Mouse (Mus musculus): ENCODE data around the gene Atp11a. TPM values are rescaled to one million over a fixed set of nuclear protein-coding genes. Genes with fewer than 3 reads are reported as not detected.

Atp11a gene
- total RNA-seq, 2 experiments from 2014 or later = 50.1 to 52.6 TPM

GRCm38 (mm10) chr8:12801586-12801985 is 44.8 kb downstream of the Atp11a start:
- no peak for DNase-seq (ENCODE audit: extremely low spot score in 1 of 2, low spot score in 2 of 2)
- intact Hi-C loops (cut with DNase I) = no loop called here

- intact Hi-C loops (cut with DNase I) = no loop called here
- no peak for DNase-seq (ENCODE audit: extremely low spot score in 1 of 2, low spot score in 2 of 2)
These were observed 46.3 kb downstream of the Atp11a start for GRCm38 (mm10) chr8:12803121-12803520.

DNA sequence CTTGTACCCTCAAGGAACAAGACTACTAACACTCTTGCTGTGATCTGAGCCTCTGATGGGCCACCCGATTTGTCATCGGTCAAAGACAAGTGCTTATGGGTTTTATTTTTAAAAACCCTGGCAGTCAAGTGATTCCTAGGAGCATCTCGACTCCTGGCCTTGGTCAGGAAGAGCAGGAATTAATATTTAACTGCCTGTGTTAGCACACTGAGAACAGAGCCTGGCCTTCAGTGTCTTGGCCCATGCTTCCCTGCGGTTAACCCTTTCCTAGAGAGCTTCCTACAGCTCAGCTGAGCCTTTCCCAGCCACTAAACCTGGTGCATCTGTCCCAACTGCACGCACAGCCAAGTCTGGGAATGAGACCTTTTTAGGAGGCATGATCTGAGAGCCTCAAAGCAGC is 48.1 kb downstream of the Atp11a start:
- intact Hi-C loops (cut with DNase I) = no loop called here
- DNase-seq (ENCODE audit: extremely low spot score in 1 of 2, low spot score in 2 of 2) = no peak

DNA sequence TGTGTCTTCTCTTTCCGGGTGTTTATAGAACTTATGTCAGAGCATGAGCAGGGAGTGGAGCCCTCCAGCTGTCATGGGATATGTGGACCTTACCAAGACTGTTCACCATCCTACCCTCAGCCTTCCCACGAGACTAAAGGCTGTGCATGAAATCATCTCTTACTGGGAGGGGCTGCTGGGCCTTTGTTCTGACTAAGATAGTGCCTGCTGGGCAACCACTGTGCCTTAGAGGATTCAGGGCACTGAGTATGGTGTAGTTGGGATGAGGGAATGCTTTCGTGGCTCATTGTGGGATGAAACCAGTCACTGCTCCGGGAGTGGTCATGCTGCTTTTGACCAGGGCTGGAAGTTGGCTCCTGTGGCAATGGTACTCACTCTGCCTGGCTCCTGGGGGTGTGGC is 48.8 kb downstream of the Atp11a start:
- no peak for DNase-seq (ENCODE audit: extremely low spot score in 1 of 2, low spot score in 2 of 2)
- intact Hi-C loops (cut with DNase I) = no loop called here

GRCm38 (mm10) chr8:12808018-12808417 is 51.2 kb downstream of the Atp11a start:
- no peak for DNase-seq (ENCODE audit: extremely low spot score in 1 of 2, low spot score in 2 of 2)
- intact Hi-C loops (cut with DNase I) = no loop called here

GRCm38 (mm10) chr8:12809516-12809915 is 52.7 kb downstream of the Atp11a start:
- intact Hi-C loops (cut with DNase I) = no loop called here
- no peak for DNase-seq (ENCODE audit: extremely low spot score in 1 of 2, low spot score in 2 of 2)

DNA sequence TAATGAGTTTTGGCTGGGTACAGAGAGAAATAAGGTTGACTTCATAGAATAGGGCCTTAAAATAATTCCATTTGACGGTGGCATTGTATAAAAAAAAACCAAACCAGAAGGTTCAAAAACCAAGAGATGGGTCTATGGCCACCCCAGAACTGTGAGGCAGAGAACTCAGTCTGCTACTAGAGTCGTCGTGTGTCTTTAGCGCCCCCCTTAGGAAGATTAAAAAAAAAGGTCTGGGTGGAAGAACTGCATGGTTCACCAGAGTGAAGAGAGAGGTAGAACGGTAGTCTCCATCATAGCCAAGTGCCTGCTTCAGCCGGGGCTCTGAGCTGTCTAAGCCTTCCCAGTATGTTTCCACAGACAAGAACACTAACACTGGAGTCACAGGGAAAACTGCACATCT is 54.4 kb downstream of the Atp11a start:
- no peak for DNase-seq (ENCODE audit: extremely low spot score in 1 of 2, low spot score in 2 of 2)
- intact Hi-C loops (cut with DNase I) = no loop called here

GRCm38 (mm10) chr8:12816412-12816811 is 59.6 kb downstream of the Atp11a start:
- intact Hi-C loops (cut with DNase I) = loop anchor here (5.0 kb wide), 1 partner anchor 59 kb away; the partner anchor contains the start of gene Atp11a
- no peak for DNase-seq (ENCODE audit: extremely low spot score in 1 of 2, low spot score in 2 of 2)

DNA sequence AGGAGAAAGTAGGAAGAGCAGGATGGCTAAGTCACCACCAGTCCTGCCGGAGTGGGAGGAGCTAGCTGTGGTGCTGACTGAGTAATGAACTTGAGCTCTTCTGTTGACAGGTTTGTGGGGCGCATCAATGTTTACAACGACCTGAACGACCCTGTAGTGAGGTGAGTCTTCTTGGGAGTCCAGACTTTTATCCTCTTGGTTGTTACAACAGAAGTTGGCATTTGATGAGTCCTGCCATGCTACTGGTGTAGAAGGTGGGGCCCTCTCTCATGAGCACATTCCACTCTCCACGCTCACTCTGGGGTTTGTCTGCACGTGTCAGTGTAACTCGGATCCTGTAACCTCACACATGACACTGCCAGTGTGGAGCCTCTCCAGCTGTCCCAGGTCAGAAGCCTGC is 66.1 kb downstream of the Atp11a start:
- intact Hi-C loops (cut with DNase I) = no loop called here
- DNase-seq (ENCODE audit: extremely low spot score in 1 of 2, low spot score in 2 of 2) = no peak

DNA sequence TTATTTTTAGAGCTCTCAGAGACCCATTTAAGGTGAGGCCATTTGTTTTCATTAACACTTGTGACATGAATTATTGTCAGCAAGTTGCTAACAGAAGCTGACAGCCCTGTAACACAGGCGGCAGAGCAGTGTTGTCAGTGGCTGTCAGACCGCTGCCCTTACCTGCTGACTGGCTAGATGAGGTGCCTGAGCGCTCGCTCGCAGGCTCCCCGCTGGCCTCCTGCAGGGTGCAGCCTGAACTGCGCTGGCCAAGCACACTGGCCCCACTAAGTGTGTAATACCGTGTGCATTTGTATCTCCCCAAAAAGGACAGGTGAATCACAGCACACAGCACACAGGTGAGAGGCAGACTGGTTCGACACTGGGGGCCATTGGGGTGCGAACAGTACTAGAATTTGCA is 67.7 kb downstream of the Atp11a start:
- intact Hi-C loops (cut with DNase I) = no loop called here
- no peak for DNase-seq (ENCODE audit: extremely low spot score in 1 of 2, low spot score in 2 of 2)

DNA sequence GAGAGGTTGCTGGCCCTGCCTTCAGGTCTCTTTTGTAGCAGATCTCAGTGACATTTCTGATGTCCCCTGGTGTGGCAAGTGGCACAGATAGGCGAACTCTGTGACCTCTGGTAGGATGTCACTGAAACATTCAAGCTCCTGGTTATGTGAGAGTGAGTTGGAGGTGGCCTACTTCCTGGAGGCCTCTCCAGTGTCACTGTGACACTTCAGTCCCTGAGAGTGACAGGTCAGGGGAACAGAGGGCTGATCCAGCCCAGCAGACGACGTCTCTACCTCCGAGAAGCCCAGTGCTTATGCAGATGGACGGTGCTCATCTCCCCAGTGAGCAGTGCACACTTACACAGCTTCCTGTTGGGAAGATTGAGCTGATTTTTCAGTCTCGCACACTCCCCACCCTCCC is 68.4 kb downstream of the Atp11a start:
- no peak for DNase-seq (ENCODE audit: extremely low spot score in 1 of 2, low spot score in 2 of 2)
- intact Hi-C loops (cut with DNase I) = no loop called here

- no peak for DNase-seq (ENCODE audit: extremely low spot score in 1 of 2, low spot score in 2 of 2)
- intact Hi-C loops (cut with DNase I) = no loop called here
These were observed 68.9 kb downstream of the Atp11a start for GRCm38 (mm10) chr8:12825686-12826237.

DNA sequence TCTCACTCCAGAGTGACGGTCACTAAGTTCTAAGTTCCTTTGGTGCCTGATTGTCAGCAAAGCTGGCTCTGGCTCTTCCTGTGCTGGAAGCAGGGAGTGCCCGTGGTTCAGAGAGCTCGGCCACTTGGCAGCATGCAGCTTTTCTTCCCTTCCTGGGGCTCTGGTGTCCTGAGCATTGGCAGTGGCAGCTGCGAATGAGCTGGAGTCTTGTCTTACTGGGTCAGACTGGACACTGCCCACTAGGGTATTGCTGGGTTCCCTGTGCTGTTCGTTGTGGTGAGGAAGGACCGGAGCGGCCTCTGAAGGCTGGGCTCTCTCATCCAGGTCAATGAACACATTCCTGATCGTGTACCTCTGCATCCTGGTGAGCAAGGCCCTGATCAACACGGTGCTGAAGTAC is 70.3 kb downstream of the Atp11a start:
- no peak for DNase-seq (ENCODE audit: extremely low spot score in 1 of 2, low spot score in 2 of 2)
- intact Hi-C loops (cut with DNase I) = no loop called here

DNA sequence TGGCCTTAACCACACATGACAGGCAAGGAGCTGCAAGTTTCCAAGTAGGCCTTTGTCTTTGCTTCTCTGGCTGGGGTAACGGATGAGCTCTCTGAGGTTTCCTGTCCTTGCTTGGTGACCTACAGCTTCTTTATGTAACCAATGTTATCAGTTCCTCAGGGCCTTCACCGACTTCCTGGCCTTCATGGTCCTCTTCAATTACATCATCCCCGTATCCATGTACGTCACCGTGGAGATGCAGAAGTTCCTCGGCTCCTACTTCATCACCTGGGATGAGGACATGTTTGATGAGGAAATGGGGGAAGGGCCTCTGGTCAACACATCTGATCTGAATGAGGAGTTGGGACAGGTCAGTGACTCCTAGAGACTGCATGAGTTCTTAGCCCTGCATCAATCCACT is 71.5 kb downstream of the Atp11a start:
- intact Hi-C loops (cut with DNase I) = no loop called here
- DNase-seq (ENCODE audit: extremely low spot score in 1 of 2, low spot score in 2 of 2) = no peak

GRCm38 (mm10) chr8:12829381-12829780 is 72.6 kb downstream of the Atp11a start:
- intact Hi-C loops (cut with DNase I) = no loop called here
- DNase-seq (ENCODE audit: extremely low spot score in 1 of 2, low spot score in 2 of 2) = no peak

GRCm38 (mm10) chr8:12831659-12832589 is 75.1 kb downstream of the Atp11a start:
- peak in 1 of 2 experiments; percentile 15 for DNase-seq (ENCODE audit: extremely low spot score in 1 of 2, low spot score in 2 of 2)
- intact Hi-C loops (cut with DNase I) = no loop called here

GRCm38 (mm10) chr8:12833616-12834015 is 76.8 kb downstream of the Atp11a start:
- DNase-seq (ENCODE audit: extremely low spot score in 1 of 2, low spot score in 2 of 2) = no peak
- intact Hi-C loops (cut with DNase I) = no loop called here

GRCm38 (mm10) chr8:12840834-12841233 is 84.0 kb downstream of the Atp11a start:
- intact Hi-C loops (cut with DNase I) = no loop called here
- no peak for DNase-seq (ENCODE audit: extremely low spot score in 1 of 2, low spot score in 2 of 2)

- intact Hi-C loops (cut with DNase I) = no loop called here
- no peak for DNase-seq (ENCODE audit: extremely low spot score in 1 of 2, low spot score in 2 of 2)
These were observed 85.7 kb downstream of the Atp11a start for GRCm38 (mm10) chr8:12842342-12842995.
